Mouse (Mus musculus): ENCODE data around the gene Lcn9. TPM values are rescaled to one million over a fixed set of nuclear protein-coding genes. Genes with fewer than 3 reads are reported as not detected.
"Not testable (repeated sequence)": the region's sequence is repeated elsewhere in the genome, so short reads cannot be mapped to it uniquely, and the experiment has no call there.

Lcn9 gene
- not detected for total RNA-seq (2021)
- long read RNA-seq, experiment 1, result 0 reads
- long read RNA-seq, experiment 2, result 0 reads

DNA sequence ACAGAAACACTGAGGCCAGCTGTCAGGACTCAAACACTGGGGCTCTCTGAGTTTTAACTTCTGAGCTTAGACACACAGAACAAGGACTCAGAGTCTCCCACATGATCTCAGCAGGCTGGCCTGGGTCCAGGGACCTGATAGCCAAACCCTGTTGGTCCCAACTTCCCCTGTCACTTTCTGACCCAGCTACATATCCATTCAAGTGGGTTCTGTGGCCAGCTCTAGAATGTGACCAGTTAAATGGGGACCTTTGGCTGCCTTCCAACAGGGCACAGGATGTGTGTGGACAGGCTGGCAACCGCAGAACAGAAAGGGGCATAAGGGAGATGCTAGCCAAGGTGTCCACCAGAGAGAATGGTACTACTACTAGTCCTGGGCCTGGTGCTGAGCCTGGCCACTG, at the start of gene Lcn9:
Gene Lcn9, plus strand, starts transcription at position 348 of the 400 bp plus-strand sequence.
- peak in 1 of 2 experiments; percentile 20 for DNase-seq (ENCODE audit: low spot score in 2 of 2)
- TF ChIP-seq CTCF (conservative IDR thresholded peaks at IDR 0.05), result no peak

DNA sequence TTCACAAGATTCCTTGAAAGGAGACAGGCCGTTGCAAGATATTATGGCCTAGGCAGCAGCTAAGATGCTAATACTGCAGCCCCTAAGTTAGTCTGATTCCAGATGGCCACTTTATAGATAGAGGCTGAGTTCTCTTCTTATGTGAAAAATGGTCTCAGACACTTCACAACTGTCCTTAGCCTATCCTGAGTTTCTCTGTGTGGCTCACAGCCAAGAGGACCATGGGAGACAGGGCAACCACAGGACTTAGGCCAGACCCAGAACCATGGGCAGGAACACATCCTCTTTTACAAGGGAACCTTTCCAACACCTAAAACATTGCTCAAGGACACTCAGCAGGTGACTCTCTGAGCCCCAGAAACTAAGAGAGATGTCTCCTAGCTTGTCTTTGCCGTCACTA, 49.4 kb upstream of the Lcn9 start:
- no peak for TF ChIP-seq CTCF (conservative IDR thresholded peaks at IDR 0.05)
- Histone ChIP-seq H3K4me3 (no peak overlapping the region), H3K27ac (no peak overlapping the region)
- DNase-seq (ENCODE audit: low spot score in 2 of 2), result no peak

More for the DNA sequence above, at the start of gene Lcn9:
- Histone ChIP-seq H3K4me3 (no peak within 1 kb of the TSS), H3K27ac (peak within 1 kb of the TSS; percentile 41; the same call in 1 of the 2 replicates)

DNA sequence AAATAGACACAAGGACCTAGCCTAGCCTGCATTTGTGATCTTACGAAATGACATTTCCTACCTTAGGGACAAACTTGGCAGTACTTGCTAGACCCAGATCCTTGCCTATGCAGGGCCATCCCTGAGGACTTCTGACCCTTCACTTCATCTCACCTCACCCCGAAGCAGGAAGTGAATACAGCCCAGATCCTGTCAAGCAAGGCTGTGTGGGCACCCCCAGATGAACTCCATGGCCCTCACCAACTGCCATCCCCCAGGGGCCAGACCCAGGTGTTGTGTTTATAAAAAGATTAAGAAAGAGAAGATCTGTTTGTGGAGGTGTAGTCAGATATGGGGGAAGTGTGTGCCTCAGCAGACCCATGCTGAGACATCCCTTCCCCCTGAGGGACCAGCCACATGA, 48.3 kb upstream of the Lcn9 start:
- no peak for DNase-seq (ENCODE audit: low spot score in 2 of 2)
- TF ChIP-seq CTCF (conservative IDR thresholded peaks at IDR 0.05), result no peak
- H3K4me3 ChIP-seq, result no peak overlapping the region
- H3K27ac ChIP-seq, result no peak overlapping the region

DNA sequence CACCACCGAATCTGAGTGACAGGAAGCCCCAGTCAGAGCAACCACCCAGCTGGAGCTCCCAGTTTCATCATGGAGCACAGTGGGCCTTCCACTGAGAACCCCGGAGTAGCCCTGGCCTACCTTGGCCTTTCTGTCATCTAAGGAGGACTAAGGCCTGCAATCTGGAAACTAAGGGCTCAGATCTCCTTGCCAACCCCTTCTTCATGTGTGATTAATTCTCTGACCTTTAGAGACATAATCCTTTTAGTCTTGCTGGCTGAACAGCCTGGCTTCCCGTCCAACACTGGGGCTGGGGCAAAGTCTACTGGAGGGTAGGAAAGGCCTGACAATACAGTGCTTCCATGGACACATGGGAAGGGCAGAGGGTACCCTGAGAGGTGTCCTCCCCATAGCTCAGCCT, 47.0 kb upstream of the Lcn9 start:
- no peak for TF ChIP-seq CTCF (conservative IDR thresholded peaks at IDR 0.05)
- H3K27ac ChIP-seq, result no peak overlapping the region
- H3K4me3 ChIP-seq, result no peak overlapping the region
- DNase-seq (ENCODE audit: low spot score in 2 of 2), result no peak

DNA sequence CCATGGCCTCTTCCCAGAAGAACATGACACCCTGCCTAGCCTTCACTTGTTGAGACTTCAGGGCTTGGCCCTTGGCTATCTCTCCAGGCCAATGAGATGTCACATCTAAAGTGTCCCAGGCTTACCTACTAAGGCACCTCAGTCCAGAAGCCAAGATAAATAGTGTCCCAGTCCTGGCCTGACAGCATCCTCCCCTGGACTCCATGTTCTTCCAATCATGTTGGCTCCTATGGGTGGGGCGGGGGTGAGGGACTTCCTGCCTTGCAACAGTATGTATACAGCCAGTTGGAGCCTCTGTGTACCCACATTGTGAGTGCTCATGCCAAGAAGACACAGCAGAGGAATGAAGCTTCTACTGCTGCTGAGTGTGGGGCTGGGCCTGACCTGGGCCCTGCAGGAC, 46.2 kb upstream of the Lcn9 start, which contains the start of gene Lcn11:
Gene Lcn11, plus strand, starts transcription at position 301 of the 400 bp plus-strand sequence.
- Histone ChIP-seq H3K27ac (no peak within 1 kb of the TSS), H3K4me3 (no peak within 1 kb of the TSS)
- no peak for DNase-seq (ENCODE audit: low spot score in 2 of 2)
- no peak for TF ChIP-seq CTCF (conservative IDR thresholded peaks at IDR 0.05)

DNA sequence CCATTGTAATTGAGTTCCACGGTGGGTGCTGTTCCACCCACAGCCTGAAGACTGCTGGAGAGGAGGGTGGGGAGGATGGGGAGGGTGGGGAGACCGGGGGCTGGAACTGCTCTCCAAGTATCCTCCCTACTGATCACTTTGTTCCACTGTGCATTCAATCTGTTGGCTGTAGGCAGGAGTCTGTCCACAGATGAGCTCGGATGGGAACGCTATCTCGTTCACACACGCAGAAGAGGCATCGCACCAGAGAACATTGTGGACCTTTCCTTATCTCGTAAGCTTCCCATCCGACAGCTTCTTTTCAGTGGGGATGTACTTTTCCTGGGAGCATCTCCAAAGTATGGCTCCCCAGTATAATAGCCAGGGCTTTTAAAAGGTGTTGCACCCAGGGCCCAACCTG, 43.9 kb upstream of the Lcn9 start:
- Histone ChIP-seq H3K27ac (no peak overlapping the region), H3K4me3 (no peak overlapping the region)
- TF ChIP-seq CTCF (conservative IDR thresholded peaks at IDR 0.05), result no peak
- DNase-seq (ENCODE audit: low spot score in 2 of 2), result no peak

DNA sequence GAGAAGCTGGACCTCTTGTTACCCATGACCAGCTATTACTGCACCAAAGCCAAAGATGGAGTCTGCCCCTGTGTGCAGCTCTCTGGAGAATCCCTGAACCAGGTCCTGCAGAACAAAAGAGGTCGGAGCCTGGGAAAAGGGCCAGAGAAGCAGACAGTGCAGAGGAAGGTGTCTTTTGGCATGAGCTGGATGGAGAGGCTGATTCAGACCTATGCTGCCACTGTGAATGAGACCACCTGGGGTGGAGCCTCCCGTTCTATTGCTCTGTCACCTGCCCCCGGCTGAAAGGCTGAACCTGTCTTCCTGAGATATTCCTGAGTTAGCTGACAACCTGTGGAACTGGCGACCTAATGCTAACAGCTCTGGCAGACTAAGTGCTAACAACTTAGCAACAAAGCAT, 42.0 kb upstream of the Lcn9 start:
- Histone ChIP-seq H3K4me3 (no peak overlapping the region), H3K27ac (no peak overlapping the region)
- no peak for TF ChIP-seq CTCF (conservative IDR thresholded peaks at IDR 0.05)
- DNase-seq (ENCODE audit: low spot score in 2 of 2), result no peak

DNA sequence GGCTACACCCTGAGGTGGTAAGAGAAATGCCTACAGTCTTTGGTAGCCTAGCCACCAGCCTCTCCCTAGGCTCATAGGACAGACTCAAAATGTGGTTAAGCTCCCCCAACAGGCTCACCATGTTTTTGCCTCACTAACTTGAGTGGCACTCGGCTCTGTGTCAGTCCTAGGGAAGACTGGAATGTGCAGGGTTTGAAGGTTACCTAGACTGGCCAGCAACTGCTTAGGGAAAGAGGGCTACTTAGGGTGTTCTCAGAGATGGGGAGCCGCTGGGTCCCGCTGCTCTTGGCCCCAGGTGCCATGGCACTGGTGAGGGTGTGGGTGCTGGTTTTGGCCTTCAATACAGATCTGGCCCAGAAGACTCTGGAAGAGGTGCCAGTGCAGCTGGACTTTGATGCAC, 41.0 kb upstream of the Lcn9 start, which contains the start of gene Gm13539:
Gene Gm13539, plus strand, starts transcription at position 301 of the 400 bp plus-strand sequence.
- DNase-seq (ENCODE audit: low spot score in 2 of 2), result no peak
- Histone ChIP-seq H3K4me3 (no peak within 1 kb of the TSS), H3K27ac (no peak within 1 kb of the TSS)
- TF ChIP-seq CTCF (conservative IDR thresholded peaks at IDR 0.05), result no peak

DNA sequence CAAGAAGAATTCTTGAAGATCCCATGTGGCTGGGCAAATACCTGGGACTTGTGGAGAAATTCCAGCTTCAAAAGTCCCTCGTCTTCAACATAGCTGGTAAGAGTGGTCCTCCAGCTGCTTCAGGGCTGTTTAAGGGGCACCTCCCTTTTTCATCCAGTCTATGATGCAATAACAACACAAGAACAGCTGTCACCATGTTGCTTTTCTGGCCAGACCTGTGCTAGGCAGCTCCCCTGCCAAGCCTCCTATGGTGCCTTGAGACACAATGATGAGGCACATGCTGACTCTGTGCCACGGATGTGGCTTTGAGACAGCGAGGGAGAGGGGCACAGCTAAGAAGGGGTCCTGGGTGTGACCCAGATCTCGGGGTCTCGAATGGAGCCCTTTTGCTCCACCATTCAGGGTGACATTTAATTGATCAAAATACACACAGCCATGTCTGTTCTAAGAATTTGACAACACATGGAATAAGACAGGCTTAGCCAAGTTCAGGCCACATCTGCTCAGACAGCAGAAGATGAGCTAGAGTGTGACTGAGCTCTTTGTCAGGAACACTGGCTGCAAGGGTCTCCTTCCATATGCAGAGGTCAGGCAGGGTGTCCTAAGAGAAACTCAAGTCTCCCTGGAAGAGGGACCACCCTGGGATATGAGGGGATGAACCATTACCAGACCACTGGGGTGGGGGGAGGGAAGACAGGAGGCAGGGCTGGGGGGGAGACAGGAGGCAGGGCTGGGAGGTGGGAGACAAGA, 37.2 kb upstream of the Lcn9 start:
- DNase-seq (ENCODE audit: low spot score in 2 of 2), result no peak
- Histone ChIP-seq H3K4me3 (no peak overlapping the region), H3K27ac (no peak overlapping the region)
- TF ChIP-seq CTCF (conservative IDR thresholded peaks at IDR 0.05), result no peak

DNA sequence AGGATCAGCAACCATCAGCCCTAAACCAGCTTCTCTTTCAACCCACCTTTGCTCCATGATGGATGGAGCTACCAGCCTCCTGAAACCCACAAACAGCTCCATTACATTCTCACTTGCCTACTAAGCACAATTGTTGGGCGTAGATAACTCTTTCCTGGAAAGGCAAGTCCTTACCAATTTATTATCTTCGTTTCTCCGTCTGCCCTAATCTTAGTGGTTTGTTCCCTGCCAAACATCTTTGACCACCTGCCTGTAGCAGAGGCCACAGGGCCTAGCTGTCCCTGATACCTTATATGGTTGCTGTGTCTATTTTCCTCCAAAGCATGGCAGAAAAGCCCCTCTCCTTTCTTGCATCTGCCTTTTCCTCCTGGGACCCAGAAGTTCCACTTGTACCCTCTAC, 33.9 kb upstream of the Lcn9 start:
- DNase-seq (ENCODE audit: low spot score in 2 of 2), result no peak
- no peak for TF ChIP-seq CTCF (conservative IDR thresholded peaks at IDR 0.05)
- no peak overlapping the region for H3K4me3 ChIP-seq
- H3K27ac ChIP-seq, result no peak overlapping the region

DNA sequence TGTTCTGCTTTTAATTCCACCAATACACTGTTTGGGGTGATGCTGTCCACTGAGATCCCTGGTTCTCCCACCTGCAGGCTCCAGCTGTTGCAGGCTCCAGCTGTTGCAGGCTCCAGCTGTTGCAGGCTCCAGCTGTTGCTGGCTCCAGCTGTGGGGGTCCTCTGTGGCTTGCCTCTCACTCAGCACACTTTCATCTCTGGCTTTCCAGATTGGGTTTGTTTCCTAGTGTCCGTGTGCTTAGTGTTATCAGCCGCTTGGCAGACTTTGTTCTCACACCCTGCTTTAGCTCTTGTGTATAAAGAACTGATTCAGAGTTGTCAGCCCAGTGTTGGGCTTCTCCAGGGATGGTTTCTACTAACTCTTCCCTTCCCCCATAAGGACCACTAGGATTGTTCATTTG, 25.3 kb upstream of the Lcn9 start:
- no peak for DNase-seq (ENCODE audit: low spot score in 2 of 2)
- H3K4me3 ChIP-seq, result no peak overlapping the region
- no peak overlapping the region for H3K27ac ChIP-seq
- TF ChIP-seq CTCF (conservative IDR thresholded peaks at IDR 0.05), result no peak

GRCm38 (mm10) chr2:25798065-25798464, 24.9 kb upstream of the Lcn9 start:
- no peak overlapping the region for H3K4me3 ChIP-seq
- H3K27ac ChIP-seq, result peak overlapping the region; percentile 28; the same call in 1 of the 2 replicates
- DNase-seq (ENCODE audit: low spot score in 2 of 2), result no peak
- no peak for TF ChIP-seq CTCF (conservative IDR thresholded peaks at IDR 0.05)

- Histone ChIP-seq H3K27ac (no peak overlapping the region), H3K4me3 (no peak overlapping the region)
- no peak for TF ChIP-seq CTCF (conservative IDR thresholded peaks at IDR 0.05)
- no peak for DNase-seq (ENCODE audit: low spot score in 2 of 2)
Observed at GRCm38 (mm10) chr2:25811711-25812110, 11.2 kb upstream of the Lcn9 start.

GRCm38 (mm10) chr2:25813364-25813763, 9.6 kb upstream of the Lcn9 start:
- no peak for DNase-seq (ENCODE audit: low spot score in 2 of 2)
- Histone ChIP-seq H3K4me3 (no peak overlapping the region), H3K27ac (no peak overlapping the region)
- TF ChIP-seq CTCF (conservative IDR thresholded peaks at IDR 0.05), result peak; percentile 18; the same call in 1 of the 2 replicates

- not testable (repeated sequence) for DNase-seq (ENCODE audit: low spot score in 2 of 2); H3K27ac ChIP-seq; H3K4me3 ChIP-seq
Observed at GRCm38 (mm10) chr2:25815748-25816147, 7.2 kb upstream of the Lcn9 start, which contains the start of gene Glt6d1. Gene Glt6d1, minus strand, starts transcription at chr2:25815848.

Data from layer of hippocampus, adult 2 months (tissue).